Mouse (Mus musculus) erythroblast, embryonic 14.5 days (primary cell): ENCODE data around the gene Snap91.

Source experiments
- GATA1 ChIP-seq: IDR thresholded peaks from 2 replicates; pipeline ENCODE4 v1.6.1; 2012; ENCODE audit warnings: low read length, inconsistent platforms, mixed read lengths
- TAL1 ChIP-seq: IDR thresholded peaks from 3 replicates; pipeline ENCODE4 v1.6.1; 2012; ENCODE audit warnings: low read length, inconsistent platforms, mixed read lengths

DNA sequence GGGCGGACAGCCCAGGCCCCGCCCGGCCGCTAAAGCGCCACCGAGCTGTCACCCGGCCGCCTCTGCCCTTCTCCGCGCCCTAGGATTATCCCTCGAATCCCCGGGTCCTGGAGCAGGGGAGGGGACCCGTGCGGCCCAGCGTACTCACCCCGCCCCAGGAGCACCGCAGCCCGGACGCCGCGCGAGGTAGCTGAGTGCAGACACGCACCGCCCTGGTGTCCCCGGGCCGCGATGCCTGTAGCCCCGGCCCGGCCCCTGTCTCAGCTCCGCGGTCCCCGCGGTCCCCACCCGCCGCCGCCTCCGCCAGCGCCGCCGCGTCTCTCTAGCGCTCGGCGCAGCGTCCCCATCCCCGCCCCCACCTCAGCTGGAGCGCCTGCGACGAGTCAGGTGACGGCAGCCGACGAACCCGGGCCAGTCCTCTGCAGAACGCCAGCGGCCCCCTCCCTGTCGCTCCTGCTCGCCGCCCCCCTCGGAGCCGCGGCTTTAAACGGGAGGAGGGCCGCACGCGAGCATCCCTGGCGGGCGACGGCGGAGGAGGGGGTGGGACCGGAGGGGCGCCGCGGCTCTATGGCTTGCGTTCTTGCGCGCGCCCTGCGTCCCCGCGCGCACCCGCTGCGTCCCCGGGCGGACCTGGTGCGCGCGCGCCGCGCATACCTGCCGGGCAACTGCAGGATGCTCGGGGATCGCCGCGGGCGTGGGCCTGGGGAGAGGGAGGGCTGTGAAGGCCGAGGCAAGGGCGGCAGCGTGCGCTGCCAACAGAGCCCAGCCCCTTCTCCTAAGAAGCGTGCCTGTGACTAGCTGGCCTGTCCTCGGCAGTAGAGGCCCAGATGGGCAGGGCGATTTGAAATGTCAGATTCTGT, at the start of gene Snap91:
- TF ChIP-seq GATA1 (no peak), TAL1 (no peak)
